Mouse (Mus musculus) hindbrain, embryonic 15.5 days (tissue): ENCODE data around the gene Asb2. TPM values are rescaled to one million over a fixed set of nuclear protein-coding genes. Genes with fewer than 3 reads are reported as not detected.

Experiments
- ATAC-seq: fragments of 200-750 bp; cut with Nextera tagmentation; 2 replicates; pipeline ENCODE4 v1.8.0; 2017; ENCODE audit warnings: low read depth, moderate number of reproducible peaks, moderate TSS enrichment; ENCODE audit not compliant: low FRiP score
- H3K27ac ChIP-seq: fragments of 300-500 bp; sonication (generic); replicated peaks from 2 replicates; pipeline ENCODE4 v1.5.1; 2015; ENCODE audit warnings: mild to moderate bottlenecking, inconsistent platforms
- H3K27me3 ChIP-seq: fragments of 300-500 bp; sonication (generic); 2 replicates; pipeline ENCODE4 v1.6.1; 2015; ENCODE audit warnings: control low read depth, inconsistent platforms
- H3K36me3 ChIP-seq: fragments of 300-500 bp; sonication (generic); 2 replicates; pipeline ENCODE4 v1.6.1; 2015; ENCODE audit warnings: control low read depth, inconsistent platforms
- H3K4me1 ChIP-seq: fragments of 300-500 bp; sonication (generic); replicated peaks from 2 replicates; pipeline ENCODE4 v1.6.1; 2015; ENCODE audit warnings: control low read depth, inconsistent platforms
- H3K4me2 ChIP-seq: fragments of 300-500 bp; sonication (generic); 2 replicates; pipeline ENCODE4 v1.6.1; 2015; ENCODE audit warnings: moderate library complexity, mild to moderate bottlenecking, inconsistent platforms
- H3K4me3 ChIP-seq: fragments of 300-500 bp; sonication (generic); 2 replicates; pipeline ENCODE4 v1.5.1; 2015; ENCODE audit warnings: mild to moderate bottlenecking, inconsistent platforms
- H3K9ac ChIP-seq: fragments of 300-500 bp; sonication (generic); 2 replicates; pipeline ENCODE4 v1.6.1; 2015; ENCODE audit warnings: inconsistent platforms
- H3K9me3 ChIP-seq: fragments of 300-500 bp; sonication (generic); 2 replicates; pipeline ENCODE4 v1.6.1; 2016; ENCODE audit warnings: control low read depth, inconsistent platforms
- WGBS: fragments of 180-500 bp; shearing (Covaris S2); methylation state at CpG from one replicate; pipeline ENCODE4 v1.1.7; 2015; 5-methylcytosine and 5-hydroxymethylcytosine counted together
- polyA plus RNA-seq: library from polyadenylated mRNA; unstranded; fragments of >200 nt; fragmentation: Nextera tagmentation; extraction: Ambion mirVana; gene quantifications from 2 replicates; pipeline ENCODE4 v1.2.1, GENCODE M21; 2015

Asb2 gene
- polyA plus RNA-seq, 1 experiment from 2014 or later: 1.2 TPM

GRCm38 (mm10) chr12:103281491-103281890 is 74.3 kb downstream of the Asb2 start:
- H3K4me1 ChIP-seq: no peaks in the 10 kb centered on the region
- H3K9me3 ChIP-seq: no peaks in the 10 kb centered on the region
- no peak for ATAC-seq
- H3K4me3 ChIP-seq: no peak overlapping the region
- no peaks in the 10 kb centered on the region for H3K36me3 ChIP-seq
- H3K27ac ChIP-seq: no peak overlapping the region
- H3K9ac ChIP-seq: no peak overlapping the region
- H3K27me3 ChIP-seq: no peaks in the 10 kb centered on the region
- 56% methylated on average over 2 of the region's 2 CpGs for WGBS
- no peak overlapping the region for H3K4me2 ChIP-seq

GRCm38 (mm10) chr12:103276422-103276821 is 79.4 kb downstream of the Asb2 start:
- Histone ChIP-seq H3K4me2 (no peak overlapping the region), H3K9me3 (no peaks in the 10 kb centered on the region), H3K9ac (no peak overlapping the region), H3K27ac (no peak overlapping the region), H3K4me1 (no peaks in the 10 kb centered on the region), H3K36me3 (no peaks in the 10 kb centered on the region), H3K4me3 (no peak overlapping the region), H3K27me3 (no peaks in the 10 kb centered on the region; the same call in 1 of the 2 replicates)
- WGBS: 85% methylated on average over 4 of the region's 4 CpGs
- ATAC-seq: no peak

- Histone ChIP-seq H3K4me2 (no peak overlapping the region), H3K4me3 (no peak overlapping the region), H3K36me3 (no peaks in the 10 kb centered on the region), H3K9me3 (no peaks in the 10 kb centered on the region), H3K27me3 (no peaks in the 10 kb centered on the region; the same call in 1 of the 2 replicates), H3K27ac (no peak overlapping the region), H3K9ac (no peak overlapping the region), H3K4me1 (no peaks in the 10 kb centered on the region)
- ATAC-seq: no peak
- 86% methylated on average over 2 of the region's 2 CpGs for WGBS
Observed at GRCm38 (mm10) chr12:103273732-103274131, 82.1 kb downstream of the Asb2 start.

- Histone ChIP-seq H3K27me3 (no peaks in the 10 kb centered on the region; the same call in 1 of the 2 replicates), H3K9ac (no peak overlapping the region), H3K27ac (no peak overlapping the region), H3K4me2 (no peak overlapping the region), H3K9me3 (no peaks in the 10 kb centered on the region), H3K36me3 (no peaks in the 10 kb centered on the region), H3K4me3 (no peak overlapping the region), H3K4me1 (no peaks in the 10 kb centered on the region)
- no peak for ATAC-seq
- WGBS: 70% methylated on average over 6 of the region's 6 CpGs
Observed at GRCm38 (mm10) chr12:103273051-103273450, 82.8 kb downstream of the Asb2 start.

GRCm38 (mm10) chr12:103272176-103272575 is 83.6 kb downstream of the Asb2 start:
- H3K4me1 ChIP-seq: no peaks in the 10 kb centered on the region
- ATAC-seq: no peak
- H3K9ac ChIP-seq: no peak overlapping the region
- no peak overlapping the region for H3K27ac ChIP-seq
- no peak overlapping the region for H3K4me3 ChIP-seq
- 90% methylated on average over 3 of the region's 3 CpGs for WGBS
- no peaks in the 10 kb centered on the region; the same call in 1 of the 2 replicates for H3K27me3 ChIP-seq
- no peaks in the 10 kb centered on the region for H3K36me3 ChIP-seq
- no peak overlapping the region for H3K4me2 ChIP-seq
- no peaks in the 10 kb centered on the region for H3K9me3 ChIP-seq

Other genes with a start within 250 kb of the Asb2 start
- 1.4 and 3.3 TPM in 2 replicates for gene Prima1, start 113.9 kb downstream of the Asb2 start, polyA plus RNA-seq
- 7.2 and 11.3 TPM in 2 replicates for gene Fam181a, start 45.0 kb downstream of the Asb2 start, polyA plus RNA-seq
- 22.5 and 24.0 TPM in 2 replicates for gene Otub2, start 32.7 kb upstream of the Asb2 start, polyA plus RNA-seq
- gene 9330161L09Rik, start 51.8 kb upstream of the Asb2 start, polyA plus RNA-seq: 0.97 and 1.3 TPM in 2 replicates
- gene Ddx24, start 69.8 kb upstream of the Asb2 start, polyA plus RNA-seq: 158 and 171 TPM in 2 replicates
- 14.4 and 18.4 TPM in 2 replicates for gene Ifi27, start 78.2 kb upstream of the Asb2 start, polyA plus RNA-seq
- gene Ifi27l2a, start 87.7 kb upstream of the Asb2 start, polyA plus RNA-seq: 5.6 and 13.0 TPM in 2 replicates
- not detected in 2 replicates for gene Ifi27l2b, start 101.2 kb upstream of the Asb2 start, polyA plus RNA-seq
- 2.8 and 2.9 TPM in 2 replicates for gene Ppp4r4, start 176.3 kb upstream of the Asb2 start, polyA plus RNA-seq